Mouse (Mus musculus) 3T3-L1 (cell line): Measurements from ENCODE around the gene Cd300lb.
"Not testable (repeated sequence)": the region's sequence is repeated elsewhere in the genome, so short reads cannot be mapped to it uniquely, and the experiment has no call there.

ENCODE experiments used
- DNase-seq: peaks from one replicate; pipeline ENCODE4 v3.0.0-alpha.2; 2015; ENCODE audit warnings: low read depth, low spot score

Gene Cd300lb

DNA sequence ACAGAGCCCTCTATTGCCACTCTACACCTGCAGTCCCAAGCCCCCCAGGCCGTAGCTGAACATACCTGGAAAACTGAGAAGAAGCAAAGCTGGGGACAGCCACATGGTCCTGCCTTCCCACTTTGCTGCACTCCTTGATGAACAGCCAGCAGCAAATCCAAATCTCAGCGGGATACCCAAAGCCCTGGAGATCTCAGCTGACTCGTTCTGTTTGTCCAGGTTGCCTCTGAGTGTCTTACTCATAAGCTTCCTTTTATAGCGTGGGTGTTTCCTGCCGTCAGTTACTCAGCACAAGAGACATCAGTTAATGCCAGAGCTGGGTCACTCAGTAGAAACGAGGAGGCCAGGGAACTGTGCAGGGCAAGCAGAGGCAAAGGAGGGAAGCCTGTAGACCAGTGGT is at the start of gene Cd300lb:
Gene Cd300lb, minus strand, starts transcription at position 243 of the 400 bp plus-strand sequence.
- DNase-seq, result peak; percentile 87

DNA sequence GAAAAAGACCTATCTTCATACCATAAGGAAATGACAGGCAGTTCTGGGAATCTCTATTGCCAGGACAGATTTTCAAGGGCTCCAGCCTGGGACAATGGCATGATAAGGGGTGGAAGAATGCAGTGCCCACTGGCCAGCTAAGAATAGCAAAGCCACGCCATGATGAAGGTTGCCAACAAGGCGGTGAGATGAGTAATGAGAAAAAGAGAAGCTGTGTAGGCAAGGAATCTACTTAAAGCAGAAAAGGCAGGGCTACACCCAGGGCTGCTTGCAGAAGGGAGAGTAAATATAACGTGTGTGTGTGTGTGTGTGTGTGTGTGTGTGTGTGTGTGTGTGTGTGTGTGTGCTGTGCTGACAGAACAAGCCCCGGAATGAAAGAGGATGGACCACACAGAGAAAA is 47.7 kb upstream of the Cd300lb start:
- DNase-seq, result peak; percentile 99

DNA sequence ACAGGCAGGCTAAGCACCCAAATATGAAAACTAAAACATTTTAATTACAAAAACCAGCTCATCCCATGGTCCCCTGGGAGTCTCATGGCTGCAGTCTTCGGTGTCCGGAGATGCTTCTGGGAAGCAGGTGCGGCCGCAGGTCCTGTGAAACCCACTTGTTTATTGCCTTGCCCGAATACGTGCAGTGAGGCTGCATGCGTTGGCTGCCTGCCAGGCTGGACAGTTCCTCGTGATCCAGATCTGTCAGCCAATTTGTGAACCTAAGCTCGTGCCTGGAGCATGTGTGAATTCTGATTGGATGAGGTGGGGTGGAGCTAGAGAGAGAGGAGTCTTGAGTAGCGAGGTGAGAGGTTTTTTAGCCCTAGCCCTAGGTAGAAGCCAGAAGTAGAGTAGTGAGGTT is 38.5 kb upstream of the Cd300lb start:
- DNase-seq, result no peak

DNA sequence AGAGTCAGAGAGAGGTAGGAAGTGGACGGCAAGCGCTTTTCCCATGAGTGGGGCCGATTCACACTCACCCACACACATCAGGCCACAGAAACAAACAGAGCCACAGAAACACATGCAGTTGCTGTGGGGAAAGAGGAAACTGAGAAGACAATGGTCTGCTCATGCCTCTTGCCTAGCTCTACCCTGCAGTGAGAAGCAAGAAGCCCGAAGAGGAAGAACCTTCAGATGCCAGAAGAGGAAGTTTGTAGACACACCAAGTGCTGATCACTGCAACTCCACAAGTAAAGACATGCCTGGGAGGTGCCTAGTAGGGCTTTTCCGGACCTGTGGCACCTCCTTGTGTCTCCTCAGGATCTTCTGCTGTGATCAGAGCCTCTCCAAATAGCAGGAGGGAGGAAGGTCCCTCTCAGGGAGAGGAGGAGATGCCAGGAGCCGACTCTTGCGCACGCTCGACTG is 34.6 kb upstream of the Cd300lb start, which contains the start of gene Cd300c:
Gene Cd300c, minus strand, starts transcription at position 406 of the 456 bp plus-strand sequence.
- no peak for DNase-seq

DNA sequence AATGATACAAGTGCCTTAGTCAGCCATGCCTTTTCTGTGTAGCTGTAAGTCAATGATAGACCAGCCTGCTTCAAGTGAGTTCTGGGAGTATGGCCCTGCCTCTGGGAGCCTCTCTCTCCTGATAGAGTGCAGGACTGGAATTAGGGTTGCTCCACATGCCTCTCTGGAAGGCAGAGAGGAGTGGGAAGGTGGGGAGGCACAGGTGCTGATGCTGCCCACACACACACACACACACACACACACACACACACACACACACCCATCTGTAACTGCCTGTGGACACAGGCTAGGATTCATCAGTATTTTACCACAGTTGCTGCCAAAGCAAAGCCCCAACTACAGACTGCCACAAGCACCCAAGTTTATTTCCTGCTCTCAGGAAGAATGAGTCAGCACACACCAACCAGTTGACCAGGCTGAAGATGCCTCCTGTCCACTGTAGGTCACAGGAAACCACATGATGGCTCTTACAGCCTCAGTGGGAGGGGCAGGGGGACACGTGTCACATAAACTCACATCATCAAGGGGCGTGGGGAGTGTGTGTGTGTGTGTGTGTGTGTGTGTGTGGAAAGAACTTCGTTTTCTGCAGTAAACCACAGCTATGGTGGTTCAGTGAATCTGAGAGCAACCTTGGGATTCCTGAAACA is 31.1 kb upstream of the Cd300lb start:
- peak; percentile 96 for DNase-seq

DNA sequence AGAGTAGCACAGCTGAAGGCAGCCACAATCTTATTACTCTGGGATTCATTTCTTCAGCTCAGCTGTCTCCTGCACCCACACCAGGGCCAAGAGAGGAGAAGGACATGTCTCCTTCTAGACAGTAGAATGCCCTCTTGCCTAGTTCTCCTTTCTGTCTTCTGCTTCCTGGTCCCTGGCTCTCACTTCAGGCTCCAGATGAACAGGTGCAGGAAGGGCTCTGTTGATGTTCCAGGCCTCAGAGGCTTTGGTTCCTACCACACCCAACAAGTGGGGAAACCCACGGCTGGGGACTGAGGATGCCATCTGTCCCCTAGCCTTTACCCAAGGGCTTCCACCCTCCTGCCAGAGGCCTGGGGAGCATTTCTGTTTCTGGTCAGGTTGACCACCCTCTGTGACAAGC is 26.2 kb upstream of the Cd300lb start:
- DNase-seq, result no peak

DNA sequence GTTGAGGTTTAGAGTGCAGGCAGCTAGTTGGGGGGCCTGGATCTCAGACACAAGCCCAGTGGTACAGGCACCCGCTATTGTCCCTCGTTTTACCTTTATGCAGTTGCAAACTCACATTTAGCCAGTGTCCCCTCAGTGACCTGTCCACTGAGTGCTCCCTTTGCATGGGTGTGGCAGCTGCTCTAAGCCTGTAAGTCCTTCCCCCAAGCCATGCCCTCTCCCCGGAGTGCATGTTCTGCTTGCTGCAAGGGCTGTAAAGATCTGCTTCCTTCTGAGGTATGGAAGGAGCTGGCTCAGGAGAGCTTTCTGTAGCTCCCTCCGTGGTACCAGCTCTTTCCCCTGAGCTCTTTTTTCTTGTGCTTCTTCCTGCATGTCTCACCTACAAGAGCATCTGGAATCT is 595 bp downstream of the Cd300lb start:
- peak; percentile 39 for DNase-seq

DNA sequence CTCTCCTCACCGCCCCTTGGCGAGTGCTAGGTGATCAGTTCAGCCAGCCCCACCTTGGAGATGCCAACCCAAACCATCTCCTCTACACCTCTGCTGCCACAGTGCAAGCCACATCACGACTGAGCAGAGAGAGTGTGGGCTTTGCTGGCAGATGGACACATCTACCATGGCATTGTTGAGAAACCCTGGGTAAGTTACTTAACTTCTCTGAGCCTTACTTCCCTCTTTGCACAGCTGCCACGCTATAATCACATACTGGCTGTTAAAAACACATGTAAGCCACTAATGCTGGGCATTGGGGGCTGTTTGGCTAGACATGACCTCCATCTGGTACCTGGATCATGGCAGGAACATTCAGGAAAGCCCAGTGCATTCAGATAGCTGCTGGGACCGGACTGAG is 3.1 kb downstream of the Cd300lb start:
- no peak for DNase-seq

DNA sequence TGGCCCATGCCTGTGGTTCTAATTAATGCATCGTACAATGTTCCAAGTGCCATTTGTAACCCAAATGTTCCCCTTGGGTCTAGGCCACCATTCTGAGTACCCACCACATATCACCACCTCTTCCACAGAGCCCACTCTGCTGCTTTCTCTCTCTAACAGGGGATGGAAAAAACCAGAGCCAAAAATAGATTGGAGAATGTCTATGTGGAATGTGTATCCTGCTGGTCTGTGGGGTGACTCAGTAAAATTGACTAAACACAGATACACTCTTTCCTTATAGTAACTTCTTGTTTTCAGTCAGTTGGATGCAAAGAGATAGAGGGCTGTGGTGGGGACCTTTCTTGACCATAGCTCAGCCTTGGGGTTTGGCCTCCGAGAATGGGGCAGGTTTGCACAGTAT is 4.6 kb downstream of the Cd300lb start:
- peak; percentile 84 for DNase-seq

DNA sequence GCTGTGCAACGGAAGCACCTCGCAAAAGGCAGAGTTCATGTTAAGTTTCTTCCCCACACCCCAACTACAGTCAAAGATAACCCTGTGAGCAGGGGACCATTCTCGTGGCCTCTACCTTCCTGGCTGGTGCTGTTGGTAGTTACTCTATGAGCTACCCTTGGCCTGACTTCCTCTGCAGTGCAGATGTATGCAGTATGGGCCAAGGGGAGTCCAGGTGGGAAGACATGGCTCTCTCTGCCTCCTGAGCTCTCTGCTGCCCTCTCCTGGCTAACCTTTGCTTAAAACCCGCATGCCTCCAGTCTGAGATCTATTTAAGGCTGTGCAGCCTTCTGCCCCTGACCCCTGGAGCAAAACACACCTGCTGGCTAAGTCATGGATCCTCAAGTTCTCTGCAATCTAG is 10.2 kb downstream of the Cd300lb start:
- no peak for DNase-seq

DNA sequence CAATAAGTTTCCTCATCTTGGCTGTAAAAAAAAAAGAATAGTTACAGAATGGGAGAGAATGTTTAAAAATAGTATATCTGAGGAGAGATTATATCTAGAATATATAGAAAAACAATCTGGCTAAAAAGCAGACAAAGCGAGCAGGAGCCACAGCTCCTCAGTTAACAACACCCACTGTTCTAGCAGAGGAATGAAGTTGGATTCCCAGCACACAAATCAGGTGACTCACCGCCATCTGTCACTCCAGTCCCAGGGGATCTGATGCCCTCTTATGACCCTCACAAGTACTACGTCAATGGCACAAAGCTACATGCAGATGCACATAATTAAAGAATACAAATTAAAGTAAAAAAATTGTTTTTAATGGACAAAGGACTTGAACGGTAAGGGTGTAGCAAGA is 11.7 kb downstream of the Cd300lb start:
- peak; percentile 59 for DNase-seq

DNA sequence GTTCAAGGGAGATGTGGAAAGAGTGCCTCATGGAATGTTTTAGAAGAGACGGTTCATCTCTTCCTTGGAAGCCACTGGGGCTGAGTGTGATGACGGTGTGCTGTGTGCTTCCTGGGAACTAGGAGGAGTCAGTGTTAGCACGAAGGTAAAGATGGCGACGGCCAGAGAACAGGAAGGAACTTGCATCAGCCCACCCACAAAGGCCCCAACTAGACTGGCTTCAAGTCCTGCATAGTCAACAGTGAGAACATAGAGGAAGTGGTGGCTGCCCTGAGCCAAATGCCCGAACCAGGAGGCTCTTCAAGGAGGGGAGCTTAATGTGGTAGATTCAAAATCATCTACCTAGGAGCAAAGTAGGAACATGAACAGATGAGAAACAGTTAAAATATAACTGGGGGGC is 17.1 kb downstream of the Cd300lb start:
- DNase-seq, result no peak

DNA sequence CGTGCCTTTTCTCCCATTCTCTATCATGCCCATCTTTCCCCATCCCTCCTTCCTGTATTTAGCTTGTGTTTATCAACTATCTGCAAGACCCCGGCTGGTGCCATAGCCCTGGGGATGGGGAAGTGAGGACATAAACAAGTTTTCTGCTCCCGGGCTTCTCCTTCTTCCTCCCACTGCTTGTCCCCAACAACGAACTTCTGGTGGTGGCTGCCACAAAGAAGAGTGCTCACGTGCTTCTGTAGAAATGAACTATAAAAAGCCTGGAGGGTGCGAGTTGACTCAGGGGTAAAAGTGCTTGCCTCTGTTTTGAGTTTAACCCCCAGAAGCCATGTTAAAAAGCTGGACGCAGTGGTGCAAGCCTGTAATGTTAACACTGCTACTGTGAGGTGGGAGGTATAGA is 19.2 kb downstream of the Cd300lb start:
- DNase-seq, result no peak

DNA sequence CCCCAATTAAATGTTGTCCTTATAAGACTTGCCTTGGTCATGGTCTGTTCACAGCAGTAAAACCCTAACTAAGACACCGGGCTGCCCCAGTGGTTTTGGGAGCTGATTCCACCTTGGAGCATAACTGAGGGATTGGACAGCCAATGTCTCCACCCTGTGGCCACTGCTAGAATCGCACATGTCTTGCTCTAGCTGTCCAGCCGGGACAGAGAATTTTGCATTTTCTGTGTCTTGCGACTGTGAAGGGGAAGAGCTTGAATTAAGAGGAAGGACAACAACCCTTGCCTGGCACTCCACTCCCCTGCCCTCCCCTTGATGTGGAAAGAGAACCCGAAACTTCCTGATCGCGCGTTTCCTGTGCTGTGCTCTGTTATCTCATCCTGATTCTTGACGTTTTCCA is 21.3 kb downstream of the Cd300lb start:
- DNase-seq, result peak; percentile 88

DNA sequence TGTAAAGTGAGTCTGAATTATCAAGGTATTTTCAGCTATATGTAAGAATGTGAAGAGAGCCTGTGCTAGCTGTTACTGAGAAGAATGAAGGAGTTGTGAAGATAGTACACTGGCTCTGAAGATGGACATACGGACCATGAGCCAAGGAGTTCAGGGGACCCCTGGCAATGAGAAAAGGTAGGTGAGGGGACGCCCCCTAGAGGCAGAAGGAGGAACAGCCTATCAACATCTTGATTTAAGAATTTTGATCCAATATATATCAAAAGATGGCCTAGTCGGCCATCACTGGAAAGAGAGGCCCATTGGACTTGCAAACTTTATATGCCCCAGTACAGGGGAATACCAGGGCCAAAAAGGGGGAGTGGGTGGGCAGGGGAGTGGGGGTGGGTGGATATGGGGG is 24.6 kb downstream of the Cd300lb start:
- DNase-seq, result not testable (repeated sequence)

DNA sequence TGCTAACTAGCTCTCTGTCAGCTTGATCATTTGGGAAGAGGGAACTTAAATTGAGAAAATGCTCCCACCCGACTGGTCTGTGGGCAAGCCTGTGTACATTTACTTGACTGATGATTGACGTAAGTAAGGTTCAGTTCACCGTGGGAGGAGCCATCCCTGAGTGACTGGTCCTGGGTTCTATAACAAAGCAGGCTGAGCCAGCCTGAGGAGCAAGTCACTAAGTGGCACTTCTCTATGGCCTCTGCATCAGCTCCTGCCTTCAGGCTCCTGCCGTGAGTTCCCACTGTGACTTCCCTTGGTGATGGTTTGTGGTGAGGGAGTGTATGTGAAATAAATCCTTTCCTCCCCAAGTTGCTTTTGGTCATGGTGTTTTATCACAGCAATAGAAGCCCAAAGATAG is 26.1 kb downstream of the Cd300lb start:
- no peak for DNase-seq

DNA sequence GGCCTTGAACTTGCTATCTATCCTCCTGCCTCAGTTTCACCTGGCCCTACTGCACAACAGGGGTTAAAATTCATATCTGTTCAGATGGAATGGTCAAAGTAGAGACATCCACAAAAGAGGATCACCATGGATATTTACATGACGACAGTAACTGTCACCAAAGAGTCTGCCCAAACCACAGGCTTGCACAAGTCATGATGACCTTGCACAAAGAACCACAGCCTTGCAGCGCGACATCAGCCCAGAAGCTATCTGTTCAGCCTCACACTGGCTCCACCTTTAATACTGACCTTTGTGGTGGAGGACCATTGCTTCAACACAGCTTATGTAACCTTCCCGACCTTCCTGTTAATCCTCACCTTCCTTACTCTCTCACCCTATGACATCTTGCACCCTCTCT is 26.6 kb downstream of the Cd300lb start:
- no peak for DNase-seq

DNA sequence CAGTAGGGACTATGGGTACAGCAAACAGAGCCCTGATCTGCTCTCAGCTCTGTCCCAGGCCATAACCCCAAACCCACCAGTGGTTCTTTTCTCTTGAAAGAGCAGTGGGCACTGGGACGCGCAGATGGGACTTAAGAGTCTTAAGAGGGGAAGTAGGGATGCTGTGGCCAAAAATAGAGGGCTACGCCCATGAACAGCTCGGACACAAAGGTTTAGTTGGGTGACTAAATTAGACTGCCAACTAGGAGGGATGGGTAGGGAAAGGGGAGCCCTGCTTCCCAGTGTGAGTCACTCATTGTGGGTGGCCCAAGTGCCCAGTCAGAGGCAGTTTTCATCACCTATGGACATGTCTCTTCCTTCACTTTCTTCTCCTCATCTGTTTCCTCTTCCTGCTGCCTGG is 31.0 kb downstream of the Cd300lb start:
- peak; percentile 31 for DNase-seq

DNA sequence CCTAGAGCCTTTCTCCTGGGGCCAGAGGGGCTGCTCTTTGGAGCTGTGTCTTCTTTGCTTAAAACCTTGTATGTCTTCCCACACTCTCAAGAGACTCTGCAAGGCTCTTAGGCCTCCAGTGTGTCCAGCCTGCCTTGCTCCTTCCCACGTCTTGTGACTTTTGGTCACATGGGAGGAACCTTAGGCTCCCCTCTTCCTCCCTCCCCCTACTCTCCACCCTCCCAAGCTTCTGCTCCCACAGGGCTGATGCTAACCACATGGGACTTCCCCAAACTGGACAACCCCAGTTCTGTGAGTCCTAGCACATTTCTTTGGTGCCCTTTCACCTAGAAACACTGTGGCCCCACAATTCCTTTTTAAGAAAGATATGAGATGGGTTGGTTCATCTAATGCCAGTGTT is 36.2 kb downstream of the Cd300lb start:
- peak; percentile 60 for DNase-seq

DNA sequence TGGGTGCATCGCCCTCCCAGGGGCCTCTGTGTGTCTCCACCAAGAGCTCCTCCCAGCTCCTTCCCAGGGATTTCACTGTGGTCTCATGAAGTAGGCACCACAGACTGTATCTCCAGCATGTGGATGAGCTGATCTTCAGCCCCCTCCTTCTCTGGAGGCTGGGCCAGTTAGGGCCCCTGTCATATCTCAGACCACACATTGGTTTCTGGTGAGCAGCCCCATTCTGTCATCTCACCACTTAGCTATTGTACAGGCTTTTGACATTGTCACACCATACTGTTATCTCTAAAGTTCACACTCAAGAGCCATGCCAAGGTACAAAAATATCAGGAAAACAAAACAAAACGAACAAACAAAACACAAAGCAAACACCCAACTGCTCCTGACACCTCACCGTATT is 38.1 kb downstream of the Cd300lb start:
- no peak for DNase-seq

DNA sequence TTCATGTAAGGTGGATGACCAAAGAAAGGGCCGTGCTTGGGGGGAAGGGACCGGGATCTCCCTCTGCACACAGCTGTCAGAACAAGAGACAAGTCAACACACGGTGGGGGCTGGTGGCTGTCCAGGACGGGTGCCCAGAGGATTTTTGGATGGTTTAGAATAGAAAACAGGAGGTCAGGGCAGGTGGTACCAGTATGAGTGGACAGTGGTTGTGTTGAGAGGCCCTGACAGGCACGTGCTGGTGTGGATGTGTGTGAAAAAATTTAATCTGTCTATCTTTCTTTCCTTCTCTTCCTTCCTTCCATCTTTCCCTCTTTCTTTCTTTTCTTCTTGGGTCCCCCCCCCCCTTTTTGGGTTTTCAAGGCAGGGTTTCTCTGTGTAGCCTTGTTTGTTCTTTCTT is 43.6 kb downstream of the Cd300lb start:
- DNase-seq, result no peak

DNA sequence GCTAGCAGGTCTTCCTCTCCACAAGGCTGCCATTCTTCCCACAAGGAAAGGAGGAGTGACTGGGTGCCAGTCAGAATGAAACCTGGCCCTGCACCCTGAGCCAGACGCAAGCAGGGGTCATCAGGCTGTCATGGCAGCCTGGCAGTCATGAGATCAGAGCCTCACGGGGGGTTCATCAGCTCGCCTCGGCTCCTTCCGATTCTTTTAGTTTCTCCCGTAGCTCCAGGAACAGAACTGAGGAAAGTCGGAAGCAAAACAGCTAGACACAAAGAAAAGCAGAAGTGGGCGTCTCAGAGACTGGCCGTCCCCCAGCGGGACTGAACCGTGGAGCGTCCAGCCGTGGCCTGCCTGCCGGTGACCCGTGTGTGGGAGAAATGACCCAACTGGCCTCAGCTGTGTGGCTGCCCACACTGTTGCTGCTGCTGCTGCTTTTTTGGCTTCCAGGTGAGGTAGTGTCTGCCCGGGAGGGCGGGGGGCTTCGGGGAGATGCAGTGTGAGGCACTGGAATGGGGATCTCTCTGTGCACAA is 44.1 kb downstream of the Cd300lb start, which contains the start of gene Cd300a:
Gene Cd300a, plus strand, starts transcription at position 51 of the 528 bp plus-strand sequence.
- DNase-seq, result no peak

DNA sequence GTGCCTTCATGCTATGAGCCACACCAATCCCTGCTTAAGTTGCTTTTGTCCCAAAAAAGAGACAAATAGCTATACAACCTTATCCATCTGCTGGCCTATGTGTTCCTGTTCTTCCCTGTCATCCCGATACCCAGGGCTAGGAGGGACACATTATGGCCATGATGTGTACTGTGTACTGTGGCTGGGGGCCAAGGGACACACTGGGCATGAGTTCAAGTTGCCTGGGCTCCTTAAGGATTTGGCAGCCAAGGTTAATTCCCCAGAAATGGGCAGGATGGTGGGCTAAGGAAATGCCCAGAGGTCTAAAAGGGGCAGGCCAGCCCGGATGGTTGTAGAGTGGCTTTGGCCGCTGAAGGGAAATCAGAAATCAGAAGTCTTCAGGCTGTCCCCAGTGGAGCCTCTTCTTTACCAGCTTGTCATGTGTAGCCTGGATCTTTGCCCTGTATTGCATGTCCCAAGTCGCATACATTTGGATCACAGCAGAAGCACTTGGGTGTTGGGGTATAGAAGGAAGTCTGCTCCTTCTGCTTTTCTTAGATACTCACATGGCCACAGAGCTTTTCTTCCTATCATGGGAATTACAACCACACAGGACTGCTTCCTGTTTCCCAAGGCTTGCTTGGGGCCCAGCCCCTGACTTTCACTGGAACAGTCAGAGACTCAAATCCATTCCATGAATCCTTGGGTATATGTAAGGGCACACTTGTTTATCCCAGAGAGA is 49.6 kb downstream of the Cd300lb start:
- no peak for DNase-seq
